ENCODE assay signal across 18 mouse cellular contexts in the genomic region with DNA sequence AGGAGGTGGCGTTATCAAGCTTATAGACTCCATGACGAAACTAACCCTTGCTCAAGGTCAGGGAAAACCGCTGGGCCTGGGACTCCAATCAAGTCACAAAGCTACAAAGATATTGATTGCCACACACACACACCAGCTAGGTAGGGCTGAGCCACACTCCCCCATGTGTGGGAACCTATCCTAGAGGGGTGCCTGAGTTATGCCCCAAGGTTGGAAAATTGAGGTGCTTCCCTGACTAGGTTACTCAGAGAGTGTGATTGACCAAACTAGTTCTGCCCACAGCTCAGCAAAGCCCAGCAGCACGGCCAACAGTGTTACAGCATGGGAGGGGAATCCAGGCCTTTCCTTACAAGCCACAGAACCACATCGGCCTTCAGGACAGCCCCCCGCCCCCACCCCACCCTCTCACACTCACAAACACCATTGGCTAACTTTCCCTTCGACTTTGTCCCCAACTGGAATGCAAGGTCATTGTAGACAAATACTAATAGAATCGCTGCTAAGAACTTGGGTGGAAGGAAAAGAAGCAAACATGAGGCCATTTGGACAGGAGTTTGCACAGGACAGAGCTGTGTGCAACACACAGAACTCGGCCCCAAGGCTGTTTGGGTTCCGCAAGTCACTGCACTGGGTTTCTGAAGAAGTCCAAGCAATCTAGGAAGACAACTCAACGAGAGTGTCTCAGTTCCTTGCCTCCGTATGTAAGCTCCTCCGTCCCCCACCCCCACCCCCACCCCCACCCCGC. TPM values are rescaled to one million over a fixed set of nuclear protein-coding genes. Genes with fewer than 3 reads are reported as not detected.
A peak's percentile ranks its signal among the peaks of the same experiment; 100 is the strongest.
DNase-seq lines count a peak whose midpoint lies in the region; ATAC-seq and TF ChIP-seq lines count a peak whose summit lies in the region.
"Had no signal": no experiment of that assay in that cellular context is flagged by ENCODE, and none has a peak within 500 bp of the region (broad histone marks: within the 10 kb centered on the region; RNA-seq: fewer than 3 reads in every experiment).

No protein-coding gene starts in this region.

- DNase-seq in cerebellum, adult 8-10 months: peak; percentile 11
- DNase-seq in cerebellum, adult 9-10 months: no peak
- no peak for DNase-seq in testis, postnatal 14 days (ENCODE audit: low spot score)
- DNase-seq in gastrocnemius, adult 8-10 months (ENCODE audit: low spot score in 2 of 2): no peak
- no peak for DNase-seq in urinary bladder, postnatal 25 days (ENCODE audit: low spot score)
- no peak for DNase-seq in spleen, postnatal 14 days (ENCODE audit: low spot score in 2 of 2)
- DNase-seq: cerebellum, postnatal 36 days; heart, postnatal 4 days; right cerebral cortex, adult 18-20 months had no signal

- peaks cover 18% of the 10 kb centered on the region for H3K4me1 ChIP-seq in testis, adult 2 months (ENCODE audit: control insufficient read depth, insufficient read depth, low read length)
- H3K4me1 ChIP-seq in liver, embryonic 12.5 days: peaks cover 17% of the 10 kb centered on the region; the same call in 1 of the 2 replicates

- H3K4me3 ChIP-seq in testis, adult 2 months (ENCODE audit: control insufficient read depth, low read depth, low read length): no peak overlapping the region
- no peak overlapping the region for H3K4me3 ChIP-seq in liver, embryonic 12.5 days
- H3K4me3 ChIP-seq: limb, embryonic 13.5 days; midbrain, embryonic 12.5 days; neural tube, embryonic 12.5 days had no signal

- H3K9ac ChIP-seq in liver, embryonic 12.5 days: no peak overlapping the region
- H3K9ac ChIP-seq: limb, embryonic 13.5 days; midbrain, embryonic 12.5 days; neural tube, embryonic 12.5 days had no signal

- no peaks in the 10 kb centered on the region for H3K27me3 ChIP-seq in testis, adult 2 months (ENCODE audit: control insufficient read depth, insufficient read depth, low read length)
- H3K27me3 ChIP-seq in liver, embryonic 12.5 days (replicated peaks): peaks cover 23% of the 10 kb centered on the region

- H3K4me2 ChIP-seq in liver, embryonic 12.5 days: peak overlapping the region; percentile 18
- H3K4me2 ChIP-seq: limb, embryonic 13.5 days; midbrain, embryonic 12.5 days; neural tube, embryonic 12.5 days had no signal

- H3K9me3 ChIP-seq in liver, embryonic 12.5 days (replicated peaks): no peaks in the 10 kb centered on the region
- H3K9me3 ChIP-seq: limb, embryonic 13.5 days; midbrain, embryonic 12.5 days; neural tube, embryonic 12.5 days had no signal

- no peak for TF ChIP-seq POLR2A in testis, adult 2 months (IDR thresholded peaks at IDR 0.05; ENCODE audit: control insufficient read depth, low read depth, low read length)

- no peaks in the 10 kb centered on the region for H3K36me3 ChIP-seq in testis, adult 2 months (ENCODE audit: control insufficient read depth, insufficient read depth, low read length)
- H3K36me3 ChIP-seq in liver, embryonic 12.5 days: no peaks in the 10 kb centered on the region
- H3K36me3 ChIP-seq: limb, embryonic 13.5 days; midbrain, embryonic 12.5 days; neural tube, embryonic 12.5 days had no signal

- peak overlapping the region; percentile 84 for H3K27ac ChIP-seq in testis, adult 2 months (ENCODE audit: control insufficient read depth, insufficient read depth, low read depth, low read length)
- peak overlapping the region; percentile 74 for H3K27ac ChIP-seq in liver, embryonic 12.5 days
- H3K27ac ChIP-seq: limb, embryonic 13.5 days; midbrain, embryonic 12.5 days; neural tube, embryonic 12.5 days had no signal

- ATAC-seq in liver, embryonic 12.5 days: peak; percentile 48
- ATAC-seq: forebrain, embryonic 14.5 days had no signal

- 42% methylated on average over 14 of the region's 14 CpGs for WGBS in liver, embryonic 12.5 days (ENCODE audit: insufficient replicate concordance)

- TF ChIP-seq CTCF in testis, adult 2 months (IDR thresholded peaks at IDR 0.05; ENCODE audit: control insufficient read depth, insufficient read depth, insufficient replicate concordance, low read depth, low read length): no peak

RNA-seq across cellular contexts. Expression of a gene that starts 4.7 kb away (rescaled TPM):
- polyA plus RNA-seq in testis, adult 2 months (2012; rRNA removed): 6.4 and 7.0 TPM in 2 replicates
- 2.2 and 2.4 TPM in 2 replicates for polyA plus RNA-seq in liver, embryonic 12.5 days (2016; fragmentation: Nextera tagmentation; extraction: Ambion mirVana)
- 1 to 10 TPM; 2.7 to 5.7 (median 4.6) TPM for total RNA-seq in gastrocnemius, adult 8-10 months (2022)

RNA-seq across cellular contexts. Expression of a gene that starts 14.2 kb away (rescaled TPM):
- 8.5 and 8.9 TPM in 2 replicates for polyA plus RNA-seq in testis, adult 2 months (2012; rRNA removed)
- not detected in 2 replicates for polyA plus RNA-seq in liver, embryonic 12.5 days (2016; fragmentation: Nextera tagmentation; extraction: Ambion mirVana)
- not detected for total RNA-seq in gastrocnemius, adult 8-10 months (2022)
- total RNA-seq: heart, postnatal 4 days had no signal
- polyA plus RNA-seq: C2C12; embryonic facial prominence, embryonic 14.5 days; forebrain, embryonic 14.5 days; gonadal fat pad, adult 2 months; limb, embryonic 13.5 days; midbrain, embryonic 12.5 days; neural tube, embryonic 12.5 days had no signal

RNA-seq across cellular contexts. Expression of a gene that starts 16.0 kb away (rescaled TPM):
- polyA plus RNA-seq in testis, adult 2 months (2012; rRNA removed): 28.0 and 30.7 TPM in 2 replicates
- polyA plus RNA-seq in liver, embryonic 12.5 days (2016; fragmentation: Nextera tagmentation; extraction: Ambion mirVana): 17.1 and 17.8 TPM in 2 replicates
- 1 to 10 TPM; 2.4 to 4.1 (median 2.7) TPM for total RNA-seq in gastrocnemius, adult 8-10 months (2022)

RNA-seq across cellular contexts. Expression of a gene that starts 25.8 kb away (rescaled TPM):
- 1.2 and 1.5 TPM in 2 replicates for polyA plus RNA-seq in testis, adult 2 months (2012; rRNA removed)
- 0.51 and 0.62 TPM in 2 replicates for polyA plus RNA-seq in liver, embryonic 12.5 days (2016; fragmentation: Nextera tagmentation; extraction: Ambion mirVana)
- total RNA-seq in gastrocnemius, adult 8-10 months (2022): under 1 TPM; 0.05 to 0.16 (median 0.14) TPM
- polyA plus RNA-seq: C2C12; embryonic facial prominence, embryonic 14.5 days; gonadal fat pad, adult 2 months had no signal

RNA-seq across cellular contexts. Expression of a gene that starts 29.0 kb away (rescaled TPM):
- 3.7 and 4.1 TPM in 2 replicates for polyA plus RNA-seq in testis, adult 2 months (2012; rRNA removed)
- polyA plus RNA-seq in liver, embryonic 12.5 days (2016; fragmentation: Nextera tagmentation; extraction: Ambion mirVana): 0.25 and 0.32 TPM in 2 replicates
- under 1 TPM; 0.15 to 0.34 (median 0.24) TPM for total RNA-seq in gastrocnemius, adult 8-10 months (2022)
- polyA plus RNA-seq: embryonic facial prominence, embryonic 14.5 days; forebrain, embryonic 14.5 days; gonadal fat pad, adult 2 months; limb, embryonic 13.5 days had no signal
